Mouse (Mus musculus): ENCODE measurements around the gene Tas2r119. TPM values are rescaled to one million over a fixed set of nuclear protein-coding genes. Genes with fewer than 3 reads are reported as not detected.

The Tas2r119 gene
- polyA plus RNA-seq, 1 experiment from 2014 or later: not detected

GRCm38 (mm10) chr15:32172175-32172987 is 4.7 kb upstream of the Tas2r119 start:
- no peaks in the 10 kb centered on the region for H3K36me3 ChIP-seq (ENCODE audit: control insufficient read depth, insufficient read depth, low read length)
- 68% methylated on average over 9 of the region's 9 CpGs for WGBS
- H3K4me1 ChIP-seq (ENCODE audit: control insufficient read depth, insufficient read depth, low read length): no peaks in the 10 kb centered on the region
- H3K27me3 ChIP-seq (replicated peaks; ENCODE audit: control insufficient read depth, insufficient read depth, low read length): no peaks in the 10 kb centered on the region
- H3K27ac ChIP-seq (ENCODE audit: low read length): no peak overlapping the region
- H3K4me3 ChIP-seq (ENCODE audit: low read length): no peak overlapping the region
- H3K4me2 ChIP-seq (ENCODE audit: low read depth, low read length): no peak overlapping the region
- ATAC-seq: no peak
- no peaks in the 10 kb centered on the region for H3K9me3 ChIP-seq (ENCODE audit: control insufficient read depth, low read length)
- H3K9ac ChIP-seq (ENCODE audit: low read depth, low read length): no peak overlapping the region

GRCm38 (mm10) chr15:32172988-32173329 is 4.1 kb upstream of the Tas2r119 start:
- no peak overlapping the region for H3K27ac ChIP-seq (ENCODE audit: low read length)
- H3K4me1 ChIP-seq (ENCODE audit: control insufficient read depth, insufficient read depth, low read length): no peaks in the 10 kb centered on the region
- H3K9ac ChIP-seq (ENCODE audit: low read depth, low read length): no peak overlapping the region
- H3K27me3 ChIP-seq (replicated peaks; ENCODE audit: control insufficient read depth, insufficient read depth, low read length): no peaks in the 10 kb centered on the region
- WGBS: 74% methylated on average over 2 of the region's 2 CpGs
- no peak for ATAC-seq
- H3K36me3 ChIP-seq (ENCODE audit: control insufficient read depth, insufficient read depth, low read length): no peaks in the 10 kb centered on the region
- no peak overlapping the region for H3K4me3 ChIP-seq (ENCODE audit: low read length)
- H3K9me3 ChIP-seq (ENCODE audit: control insufficient read depth, low read length): no peaks in the 10 kb centered on the region
- no peak overlapping the region for H3K4me2 ChIP-seq (ENCODE audit: low read depth, low read length)

- Histone ChIP-seq H3K4me1 (ENCODE audit: control insufficient read depth, insufficient read depth, low read length) (no peaks in the 10 kb centered on the region), H3K4me3 (ENCODE audit: low read length) (no peak overlapping the region), H3K9me3 (ENCODE audit: control insufficient read depth, low read length) (no peaks in the 10 kb centered on the region), H3K36me3 (ENCODE audit: control insufficient read depth, insufficient read depth, low read length) (no peaks in the 10 kb centered on the region), H3K27me3 (replicated peaks; ENCODE audit: control insufficient read depth, insufficient read depth, low read length) (no peaks in the 10 kb centered on the region), H3K9ac (ENCODE audit: low read depth, low read length) (no peak overlapping the region), H3K4me2 (ENCODE audit: low read depth, low read length) (no peak overlapping the region), H3K27ac (ENCODE audit: low read length) (no peak overlapping the region)
- WGBS: 94% methylated on average over 1 of the region's 1 CpGs
- no peak for ATAC-seq
Observed at GRCm38 (mm10) chr15:32180010-32180725, 3.1 kb downstream of the Tas2r119 start.

GRCm38 (mm10) chr15:32182026-32182425 is 4.9 kb downstream of the Tas2r119 start:
- H3K27me3 ChIP-seq (replicated peaks; ENCODE audit: control insufficient read depth, insufficient read depth, low read length): no peaks in the 10 kb centered on the region
- ATAC-seq: no peak
- H3K36me3 ChIP-seq (ENCODE audit: control insufficient read depth, insufficient read depth, low read length): no peaks in the 10 kb centered on the region
- H3K4me1 ChIP-seq (ENCODE audit: control insufficient read depth, insufficient read depth, low read length): no peaks in the 10 kb centered on the region
- H3K4me2 ChIP-seq (ENCODE audit: low read depth, low read length): no peak overlapping the region
- whole genome bisulfite sequencing: 80% methylated on average over 1 of the region's 1 CpGs
- no peak overlapping the region for H3K4me3 ChIP-seq (ENCODE audit: low read length)
- no peaks in the 10 kb centered on the region for H3K9me3 ChIP-seq (ENCODE audit: control insufficient read depth, low read length)
- H3K9ac ChIP-seq (ENCODE audit: low read depth, low read length): no peak overlapping the region
- H3K27ac ChIP-seq (ENCODE audit: low read length): no peak overlapping the region

GRCm38 (mm10) chr15:32184964-32185363 is 7.9 kb downstream of the Tas2r119 start:
- Histone ChIP-seq H3K9ac (ENCODE audit: low read depth, low read length) (no peak overlapping the region), H3K4me2 (ENCODE audit: low read depth, low read length) (no peak overlapping the region), H3K27ac (ENCODE audit: low read length) (no peak overlapping the region), H3K27me3 (replicated peaks; ENCODE audit: control insufficient read depth, insufficient read depth, low read length) (no peaks in the 10 kb centered on the region), H3K36me3 (ENCODE audit: control insufficient read depth, insufficient read depth, low read length) (no peaks in the 10 kb centered on the region), H3K9me3 (ENCODE audit: control insufficient read depth, low read length) (no peaks in the 10 kb centered on the region), H3K4me1 (ENCODE audit: control insufficient read depth, insufficient read depth, low read length) (peaks cover 6% of the 10 kb centered on the region), H3K4me3 (ENCODE audit: low read length) (no peak overlapping the region)
- ATAC-seq: no peak

- 31% methylated on average over 3 of the region's 3 CpGs for WGBS
- no peaks in the 10 kb centered on the region for H3K36me3 ChIP-seq (ENCODE audit: control insufficient read depth, insufficient read depth, low read length)
- H3K4me1 ChIP-seq (ENCODE audit: control insufficient read depth, insufficient read depth, low read length): peaks cover 9% of the 10 kb centered on the region
- H3K4me3 ChIP-seq (ENCODE audit: low read length): no peak overlapping the region
- no peaks in the 10 kb centered on the region for H3K27me3 ChIP-seq (replicated peaks; ENCODE audit: control insufficient read depth, insufficient read depth, low read length)
- H3K27ac ChIP-seq (ENCODE audit: low read length): no peak overlapping the region
- no peak overlapping the region for H3K9ac ChIP-seq (ENCODE audit: low read depth, low read length)
- H3K4me2 ChIP-seq (ENCODE audit: low read depth, low read length): no peak overlapping the region
- no peak for ATAC-seq
- H3K9me3 ChIP-seq (ENCODE audit: control insufficient read depth, low read length): no peaks in the 10 kb centered on the region
Observed at GRCm38 (mm10) chr15:32189879-32190278, 12.8 kb downstream of the Tas2r119 start.

- Histone ChIP-seq H3K9ac (ENCODE audit: low read depth, low read length) (no peak overlapping the region), H3K27ac (ENCODE audit: low read length) (no peak overlapping the region), H3K9me3 (ENCODE audit: control insufficient read depth, low read length) (no peaks in the 10 kb centered on the region), H3K4me1 (ENCODE audit: control insufficient read depth, insufficient read depth, low read length) (peaks cover 9% of the 10 kb centered on the region), H3K4me3 (ENCODE audit: low read length) (no peak overlapping the region), H3K27me3 (replicated peaks; ENCODE audit: control insufficient read depth, insufficient read depth, low read length) (no peaks in the 10 kb centered on the region), H3K36me3 (ENCODE audit: control insufficient read depth, insufficient read depth, low read length) (no peaks in the 10 kb centered on the region), H3K4me2 (ENCODE audit: low read depth, low read length) (no peak overlapping the region)
- WGBS: 53% methylated on average over 6 of the region's 6 CpGs
- ATAC-seq: peak; percentile 85
Observed at GRCm38 (mm10) chr15:32190436-32190835, 13.3 kb downstream of the Tas2r119 start.

GRCm38 (mm10) chr15:32192948-32193347 is 15.9 kb downstream of the Tas2r119 start:
- Histone ChIP-seq H3K36me3 (ENCODE audit: control insufficient read depth, insufficient read depth, low read length) (no peaks in the 10 kb centered on the region), H3K27ac (ENCODE audit: low read length) (no peak overlapping the region), H3K4me3 (ENCODE audit: low read length) (no peak overlapping the region), H3K4me1 (ENCODE audit: control insufficient read depth, insufficient read depth, low read length) (peaks cover 9% of the 10 kb centered on the region), H3K4me2 (ENCODE audit: low read depth, low read length) (no peak overlapping the region), H3K27me3 (replicated peaks; ENCODE audit: control insufficient read depth, insufficient read depth, low read length) (no peaks in the 10 kb centered on the region), H3K9ac (ENCODE audit: low read depth, low read length) (no peak overlapping the region), H3K9me3 (ENCODE audit: control insufficient read depth, low read length) (no peaks in the 10 kb centered on the region)
- 49% methylated on average over 1 of the region's 1 CpGs for WGBS
- peak; percentile 72 for ATAC-seq

- Histone ChIP-seq H3K4me2 (ENCODE audit: low read depth, low read length) (no peak overlapping the region), H3K4me1 (ENCODE audit: control insufficient read depth, insufficient read depth, low read length) (no peaks in the 10 kb centered on the region), H3K27ac (ENCODE audit: low read length) (no peak overlapping the region), H3K36me3 (ENCODE audit: control insufficient read depth, insufficient read depth, low read length) (no peaks in the 10 kb centered on the region), H3K27me3 (replicated peaks; ENCODE audit: control insufficient read depth, insufficient read depth, low read length) (no peaks in the 10 kb centered on the region), H3K9ac (ENCODE audit: low read depth, low read length) (no peak overlapping the region), H3K4me3 (ENCODE audit: low read length) (no peak overlapping the region), H3K9me3 (ENCODE audit: control insufficient read depth, low read length) (no peaks in the 10 kb centered on the region)
- no peak for ATAC-seq
- 73% methylated on average over 9 of the region's 9 CpGs for WGBS
Observed at GRCm38 (mm10) chr15:32198076-32198475, 21.0 kb downstream of the Tas2r119 start.

Data from intestine, embryonic 16.5 days (tissue).